Mouse (Mus musculus) kidney, adult 2 months (tissue): Measurements from ENCODE around the gene Csrnp1.

Experiments
- CTCF ChIP-seq: fragments of 200-500 bp; conservative IDR thresholded peaks from 2 replicates; pipeline ENCODE4 v1.5.1; 2011; ENCODE audit warnings: low read depth, mild to moderate bottlenecking, control low read depth, low read length, moderate library complexity, mixed read lengths; ENCODE audit not compliant: insufficient read depth, insufficient read length
- POLR2A ChIP-seq: fragments of 200-500 bp; IDR thresholded peaks from one replicate; pipeline ENCODE4 v1.6.1; 2011; ENCODE audit warnings: low read depth, low read length, control low read depth

GRCm38 (mm10) chr9:119978151-119978810, 6.2 kb downstream of the Csrnp1 start:
- TF ChIP-seq POLR2A (no peak), CTCF (no peak)
